Mouse (Mus musculus): Measurements from ENCODE around the gene Dppa3.

DNA sequence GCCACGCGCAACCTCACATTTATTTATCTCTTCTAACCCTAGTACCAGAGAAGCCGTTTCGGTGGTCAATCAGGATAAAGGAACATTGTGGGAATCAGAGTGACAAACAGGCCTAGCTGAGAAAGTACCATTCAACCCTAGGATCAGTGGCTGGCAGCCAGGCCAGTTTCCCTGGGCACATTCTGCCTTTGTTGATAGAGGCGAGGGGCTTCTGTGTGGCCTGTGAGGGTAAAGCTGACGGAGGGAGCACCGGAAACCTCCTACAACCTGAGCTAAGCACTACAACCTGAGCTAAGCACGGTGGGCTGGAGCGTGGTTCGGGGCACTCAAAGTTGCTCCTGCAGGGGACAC lies 44.0 kb downstream of the Dppa3 start:
- TF ChIP-seq CTCF (IDR thresholded peaks at IDR 0.05; ENCODE audit: low read depth, low read length) (no peak), POLR2A (IDR thresholded peaks at IDR 0.05; ENCODE audit: extremely low read depth, insufficient read depth, low read length) (no peak)
